Mouse (Mus musculus) myocyte (in vitro differentiated cells): ENCODE measurements at regions not wholly inside any gene's neighbourhood (a gene's known extent, or its start where the extent isn't known, plus 50 kb on each side); places are given as distances from the start of the nearest gene placed in this dataset.

Source experiments
- H3K27me3 ChIP-seq: one replicate; pipeline ENCODE4 v1.6.1; 2011; ENCODE audit not compliant: control insufficient read depth, insufficient read depth, insufficient read length
- H3K36me3 ChIP-seq: one replicate; pipeline ENCODE4 v1.6.1; 2011; ENCODE audit not compliant: control insufficient read depth, insufficient read depth
- H3K4me2 ChIP-seq: one replicate; pipeline ENCODE4 v1.6.1; 2011; ENCODE audit warnings: low read depth, control low read depth
- H3K4me3 ChIP-seq: one replicate; pipeline ENCODE4 v1.5.1; 2011; ENCODE audit warnings: mild to moderate bottlenecking, control low read depth, moderate library complexity
- H3K79me2 ChIP-seq: one replicate; pipeline ENCODE4 v1.6.1; 2011; ENCODE audit not compliant: control insufficient read depth, insufficient read depth
- H3ac ChIP-seq: one replicate; pipeline ENCODE4 v1.6.1; 2011; ENCODE audit not compliant: control insufficient read depth, insufficient read length
- CEBPB ChIP-seq: IDR thresholded peaks from 2 replicates; pipeline ENCODE4 v1.6.1; 2011; ENCODE audit warnings: mild to moderate bottlenecking, moderate library complexity; ENCODE audit not compliant: poor library complexity, insufficient read depth, severe bottlenecking
- E2F4 ChIP-seq: IDR thresholded peaks from one replicate; pipeline ENCODE4 v1.6.1; 2011; ENCODE audit warnings: mild to moderate bottlenecking, control low read depth, moderate library complexity; ENCODE audit not compliant: insufficient read depth
- MAX ChIP-seq: IDR thresholded peaks from one replicate; pipeline ENCODE4 v1.6.1; 2011; ENCODE audit warnings: low read depth, mild to moderate bottlenecking, control low read depth
- MYOD1 ChIP-seq, 3 experiments: IDR thresholded peaks; one replicate each; pipeline ENCODE4 v1.6.1; 2011; ENCODE audit warnings: control low read depth in 2 of 3, low read depth in 2 of 3, mild to moderate bottlenecking in 2 of 3, moderate library complexity in 1 of 3; ENCODE audit not compliant: insufficient read length in 2 of 3, control insufficient read depth in 1 of 3
- MYOG ChIP-seq, 3 experiments: IDR thresholded peaks; one replicate each; pipeline ENCODE4 v1.6.1; 2011; ENCODE audit warnings: control low read depth in 2 of 3, low read depth in 2 of 3, mild to moderate bottlenecking in 2 of 3; ENCODE audit not compliant: insufficient read length in 2 of 3, control insufficient read depth in 1 of 3, insufficient read depth in 1 of 3
- POLR2A ChIP-seq: IDR thresholded peaks from one replicate; pipeline ENCODE4 v1.6.1; 2011; ENCODE audit warnings: low read depth, mild to moderate bottlenecking, control low read depth, moderate library complexity; ENCODE audit not compliant: insufficient read length
- POLR2AphosphoS2 ChIP-seq: IDR thresholded peaks from one replicate; pipeline ENCODE4 v1.6.1; 2011; ENCODE audit warnings: low read depth, control low read depth; ENCODE audit not compliant: insufficient read length
- REST ChIP-seq: IDR thresholded peaks from one replicate; pipeline ENCODE4 v1.6.1; 2011; ENCODE audit warnings: mild to moderate bottlenecking, control low read depth, moderate library complexity; ENCODE audit not compliant: insufficient read depth, insufficient read length
- SRF ChIP-seq: IDR thresholded peaks from one replicate; pipeline ENCODE4 v1.6.1; 2011; ENCODE audit warnings: low read depth; ENCODE audit not compliant: control insufficient read depth, insufficient read length
- TCF12 ChIP-seq: IDR thresholded peaks from one replicate; pipeline ENCODE4 v1.6.1; 2011; ENCODE audit warnings: mild to moderate bottlenecking, control low read depth; ENCODE audit not compliant: poor library complexity, insufficient read depth, severe bottlenecking
- TCF3 ChIP-seq: IDR thresholded peaks from one replicate; pipeline ENCODE4 v1.6.1; 2011; ENCODE audit warnings: low read depth, control low read depth; ENCODE audit not compliant: insufficient read length
- USF1 ChIP-seq: IDR thresholded peaks from one replicate; pipeline ENCODE4 v1.6.1; 2011; ENCODE audit warnings: low read depth, mild to moderate bottlenecking, control low read depth, moderate library complexity

DNA sequence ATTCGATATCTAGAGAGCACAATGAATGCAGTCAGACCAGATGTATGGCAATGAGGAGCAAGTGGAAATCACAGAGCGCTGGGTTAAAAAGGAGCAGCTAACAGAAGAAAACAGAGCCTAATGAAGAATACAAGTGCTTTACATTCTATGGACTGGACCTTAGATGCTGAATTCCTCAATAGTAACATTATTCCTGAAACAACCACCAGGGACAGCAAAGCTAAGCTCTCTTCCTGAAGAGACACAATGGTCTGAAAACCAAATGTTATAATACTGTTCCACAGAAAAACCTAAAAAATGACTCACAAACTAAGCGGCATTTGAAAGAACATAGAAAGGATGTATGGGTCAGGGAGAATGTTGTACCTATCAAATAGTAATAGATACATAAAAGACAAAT lies 430.1 kb downstream of the Mdfic start:
- H3ac ChIP-seq = no peak overlapping the region
- H3K4me3 ChIP-seq = no peak overlapping the region
- TF ChIP-seq POLR2AphosphoS2 = no peak
- TF ChIP-seq CEBPB = no peak
- no peak for TF ChIP-seq MYOG (IDR thresholded peaks at IDR 0.05; ENCODE audit: control insufficient read depth in 1 of 3, insufficient read depth in 1 of 3, insufficient read length in 2 of 3, low read depth in 2 of 3)
- TF ChIP-seq MAX = no peak
- TF ChIP-seq TCF3 = no peak
- no peak for TF ChIP-seq E2F4
- TF ChIP-seq MYOD1 (IDR thresholded peaks at IDR 0.05; ENCODE audit: control insufficient read depth in 1 of 3, insufficient read length in 2 of 3, low read depth in 2 of 3) = no peak
- TF ChIP-seq SRF = no peak
- no peak for TF ChIP-seq TCF12
- TF ChIP-seq POLR2A = no peak
- no peak for TF ChIP-seq USF1
- no peak for TF ChIP-seq REST
- H3K79me2 ChIP-seq = no peaks in the 10 kb centered on the region
- no peaks in the 10 kb centered on the region for H3K36me3 ChIP-seq
- no peak overlapping the region for H3K4me2 ChIP-seq
- H3K27me3 ChIP-seq = no peaks in the 10 kb centered on the region

- Histone ChIP-seq H3K79me2 (no peaks in the 10 kb centered on the region), H3ac (no peak overlapping the region), H3K36me3 (no peaks in the 10 kb centered on the region), H3K4me3 (no peak overlapping the region), H3K4me2 (no peak overlapping the region), H3K27me3 (no peaks in the 10 kb centered on the region)
- TF ChIP-seq TCF12 = no peak
- no peak for TF ChIP-seq MAX
- no peak for TF ChIP-seq POLR2AphosphoS2
- no peak for TF ChIP-seq REST
- TF ChIP-seq MYOG (IDR thresholded peaks at IDR 0.05; ENCODE audit: control insufficient read depth in 1 of 3, insufficient read depth in 1 of 3, insufficient read length in 2 of 3, low read depth in 2 of 3) = no peak
- TF ChIP-seq SRF = no peak
- TF ChIP-seq E2F4 = no peak
- no peak for TF ChIP-seq POLR2A
- TF ChIP-seq CEBPB = no peak
- TF ChIP-seq MYOD1 (IDR thresholded peaks at IDR 0.05; ENCODE audit: control insufficient read depth in 1 of 3, insufficient read length in 2 of 3, low read depth in 2 of 3) = no peak
- no peak for TF ChIP-seq TCF3
- TF ChIP-seq USF1 = no peak
Observed at GRCm38 (mm10) chr6:16151478-16151877, 431.0 kb downstream of the Mdfic start.

- Histone ChIP-seq H3K4me3 (no peak overlapping the region), H3K4me2 (no peak overlapping the region), H3ac (no peak overlapping the region), H3K36me3 (no peaks in the 10 kb centered on the region), H3K79me2 (no peaks in the 10 kb centered on the region), H3K27me3 (no peaks in the 10 kb centered on the region)
- TF ChIP-seq MAX = no peak
- no peak for TF ChIP-seq MYOD1 (IDR thresholded peaks at IDR 0.05; ENCODE audit: control insufficient read depth in 1 of 3, insufficient read length in 2 of 3, low read depth in 2 of 3)
- TF ChIP-seq POLR2AphosphoS2 = no peak
- TF ChIP-seq POLR2A = no peak
- TF ChIP-seq CEBPB = no peak
- no peak for TF ChIP-seq USF1
- no peak for TF ChIP-seq SRF
- no peak for TF ChIP-seq E2F4
- no peak for TF ChIP-seq TCF12
- no peak for TF ChIP-seq MYOG (IDR thresholded peaks at IDR 0.05; ENCODE audit: control insufficient read depth in 1 of 3, insufficient read depth in 1 of 3, insufficient read length in 2 of 3, low read depth in 2 of 3)
- TF ChIP-seq REST = no peak
- TF ChIP-seq TCF3 = no peak
Observed at GRCm38 (mm10) chr6:16152691-16153090, 432.2 kb downstream of the Mdfic start.

DNA sequence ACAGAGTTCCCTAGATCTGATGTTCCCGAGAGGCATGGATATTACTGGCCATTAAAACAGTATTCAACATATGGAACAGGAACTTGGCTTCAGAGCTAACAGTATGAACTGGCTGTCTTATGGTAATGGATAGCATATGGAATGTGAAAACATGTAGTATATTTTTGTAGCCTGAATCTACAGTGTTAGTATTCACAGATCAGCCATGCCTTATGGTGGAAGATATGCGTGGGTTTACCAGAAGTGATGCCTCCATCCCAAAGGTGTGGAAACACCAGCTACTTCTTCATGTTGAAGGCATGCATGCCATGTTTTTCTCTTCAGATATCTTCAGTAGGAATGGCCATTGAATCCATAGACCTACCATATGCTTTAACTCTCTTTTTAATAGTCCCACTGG lies 444.6 kb downstream of the Mdfic start:
- H3K36me3 ChIP-seq = no peaks in the 10 kb centered on the region
- H3K4me2 ChIP-seq = no peak overlapping the region
- no peaks in the 10 kb centered on the region for H3K79me2 ChIP-seq
- TF ChIP-seq MYOG (IDR thresholded peaks at IDR 0.05; ENCODE audit: control insufficient read depth in 1 of 3, insufficient read depth in 1 of 3, insufficient read length in 2 of 3, low read depth in 2 of 3) (no peak), USF1 (no peak), MAX (no peak), POLR2AphosphoS2 (no peak), TCF12 (no peak), POLR2A (no peak)
- H3ac ChIP-seq = no peak overlapping the region
- no peak overlapping the region for H3K4me3 ChIP-seq
- no peaks in the 10 kb centered on the region for H3K27me3 ChIP-seq

DNA sequence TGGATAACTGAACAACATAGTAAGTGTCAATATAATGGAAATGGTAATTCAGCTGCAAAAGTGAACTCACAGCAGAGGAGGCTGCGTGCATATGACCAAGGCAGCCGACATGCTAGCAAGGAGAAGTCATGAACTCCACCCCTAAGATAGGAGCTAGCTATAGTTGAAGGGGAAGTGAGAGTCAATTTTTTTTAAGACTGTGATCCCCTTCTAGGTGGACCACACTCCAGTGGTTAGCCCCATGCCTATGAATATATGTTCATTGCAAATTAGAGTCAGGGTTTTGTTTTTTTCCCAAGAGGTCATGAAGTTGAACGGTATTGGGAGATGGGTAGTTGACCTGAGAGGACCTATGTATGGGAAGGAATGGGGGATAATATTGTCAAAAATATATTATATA lies 451.4 kb downstream of the Mdfic start:
- H3K79me2 ChIP-seq = no peaks in the 10 kb centered on the region
- no peak overlapping the region for H3ac ChIP-seq
- no peak overlapping the region for H3K4me2 ChIP-seq
- no peaks in the 10 kb centered on the region for H3K36me3 ChIP-seq
- TF ChIP-seq TCF12 (no peak), SRF (no peak), MYOD1 (IDR thresholded peaks at IDR 0.05; ENCODE audit: control insufficient read depth in 1 of 3, insufficient read length in 2 of 3, low read depth in 2 of 3) (no peak), POLR2AphosphoS2 (no peak), REST (no peak), TCF3 (no peak), POLR2A (no peak), USF1 (no peak), CEBPB (no peak), MYOG (IDR thresholded peaks at IDR 0.05; ENCODE audit: control insufficient read depth in 1 of 3, insufficient read depth in 1 of 3, insufficient read length in 2 of 3, low read depth in 2 of 3) (no peak), MAX (no peak), E2F4 (no peak)
- no peaks in the 10 kb centered on the region for H3K27me3 ChIP-seq
- H3K4me3 ChIP-seq = no peak overlapping the region
